Mouse (Mus musculus) cerebellum, adult 2 months (tissue): ENCODE measurements around the gene Mob3b.

ENCODE experiments used
- CTCF ChIP-seq: fragments of 200-500 bp; IDR thresholded peaks from 2 replicates; pipeline ENCODE4 v1.5.1; 2011; ENCODE audit warnings: low read depth, mild to moderate bottlenecking, control low read depth, low read length, moderate library complexity, borderline replicate concordance; ENCODE audit not compliant: insufficient read depth
- POLR2A ChIP-seq: fragments of 200-500 bp; IDR thresholded peaks from 2 replicates; pipeline ENCODE4 v1.6.1; 2011; ENCODE audit warnings: low read length, control low read depth, borderline replicate concordance; ENCODE audit not compliant: insufficient read depth

DNA sequence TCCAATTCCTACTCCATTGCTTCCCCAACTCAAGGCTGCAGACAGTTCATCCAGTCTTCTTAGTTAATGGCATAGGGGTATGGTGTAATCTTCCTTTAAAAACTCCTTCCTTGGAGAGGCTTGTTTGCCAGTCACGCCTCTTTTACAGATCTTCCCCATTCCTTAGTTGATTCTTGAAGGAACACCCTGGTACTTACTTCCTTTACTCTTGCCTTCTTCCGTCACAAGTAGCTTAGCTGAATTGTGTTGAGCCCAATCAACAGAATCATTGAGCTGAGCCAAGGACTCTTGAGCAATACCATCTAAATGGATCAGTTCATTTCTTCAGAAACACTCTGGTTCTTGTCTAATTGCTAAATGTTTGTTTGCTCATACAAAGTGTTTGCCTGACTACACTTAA lies 8.0 kb upstream of the Mob3b start:
- TF ChIP-seq POLR2A (no peak), CTCF (no peak)
